Mouse (Mus musculus) activated CD4-positive, CD25-positive, alpha-beta regulatory T cell, adult 9 weeks (primary cell): ENCODE data around the gene Phf11c. TPM values are rescaled to one million over a fixed set of nuclear protein-coding genes. Genes with fewer than 3 reads are reported as not detected.

Experiments used
- polyA plus RNA-seq: library from polyadenylated mRNA; unstranded; fragments of 100-300 nt; shearing (Covaris generic); gene quantifications from one replicate; pipeline ENCODE4 v1.2.1, GENCODE M21; 2017

Gene Phf11c
- polyA plus RNA-seq = 27.2 TPM

DNA sequence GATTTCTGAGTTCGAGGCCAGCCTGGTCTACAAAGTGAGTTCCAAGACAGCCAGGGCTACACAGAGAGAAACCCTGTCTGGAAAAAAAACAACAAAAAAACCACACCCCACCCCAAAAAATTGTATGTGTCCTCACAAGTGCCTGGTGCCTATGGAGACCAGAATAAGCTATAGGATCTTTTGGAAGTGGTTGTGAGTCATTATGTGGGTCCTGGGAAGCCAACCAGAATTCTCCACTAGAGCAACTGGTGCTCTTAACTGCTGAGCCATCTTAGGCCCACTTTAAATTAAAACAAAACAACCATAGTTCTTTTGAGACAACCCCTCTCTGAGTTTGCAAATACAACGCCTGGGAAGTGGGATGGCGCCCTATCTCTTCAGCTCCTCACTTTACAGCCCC, at the start of gene Phf11c:
Gene Phf11c, minus strand, starts transcription at position 101 of the 400 bp plus-strand sequence.

DNA sequence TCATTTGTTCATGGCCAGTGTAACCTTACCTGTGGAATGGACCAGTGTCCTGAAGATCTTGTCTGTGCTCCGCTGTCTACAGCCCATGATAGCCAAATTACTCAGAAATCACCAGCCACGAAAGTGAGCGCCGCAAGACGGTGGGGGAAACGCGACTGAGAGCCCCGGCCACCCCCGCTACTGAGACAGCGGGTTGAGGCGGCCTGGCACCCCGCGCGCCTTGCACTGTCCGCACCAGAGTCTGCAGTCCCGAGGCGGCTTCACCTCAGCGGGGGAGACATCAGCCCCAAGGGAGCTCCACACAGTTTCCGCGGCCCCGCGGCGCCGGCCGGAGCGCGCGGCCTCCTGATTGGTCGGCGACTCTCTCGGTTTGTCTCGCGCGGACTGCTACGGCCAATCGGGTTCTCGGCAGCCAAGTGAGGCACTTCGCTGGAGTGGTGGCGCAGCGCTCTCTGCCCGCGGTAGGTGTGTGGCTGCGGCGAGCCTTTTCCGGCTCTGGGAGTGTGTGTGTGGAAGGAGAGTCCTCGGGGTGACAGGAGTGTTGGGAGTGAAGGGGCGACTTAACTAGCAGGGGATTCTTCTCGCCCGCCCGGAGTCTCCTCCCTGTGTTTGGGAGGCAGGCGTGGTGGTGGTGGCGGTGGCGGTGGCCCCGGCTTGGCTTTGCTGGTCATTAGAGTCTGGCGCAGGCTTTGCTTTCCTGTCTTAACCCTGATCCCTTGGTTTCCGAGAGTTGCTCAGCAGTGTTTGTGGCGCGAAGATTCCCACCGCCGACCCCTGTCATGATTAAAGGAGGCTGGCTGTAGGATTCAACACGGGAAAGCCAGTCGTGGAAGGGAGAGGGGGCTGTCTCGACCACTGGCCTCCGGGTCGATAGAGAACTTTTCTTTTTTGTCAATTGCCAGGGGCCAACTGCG, 45.6 kb upstream of the Phf11c start, which contains the start of the genes Setdb2 and Cab39l:
Gene Setdb2, minus strand, starts transcription at position 327 of the 914 bp plus-strand sequence.
Gene Cab39l, plus strand, starts transcription at position 415 of the 914 bp plus-strand sequence.

DNA sequence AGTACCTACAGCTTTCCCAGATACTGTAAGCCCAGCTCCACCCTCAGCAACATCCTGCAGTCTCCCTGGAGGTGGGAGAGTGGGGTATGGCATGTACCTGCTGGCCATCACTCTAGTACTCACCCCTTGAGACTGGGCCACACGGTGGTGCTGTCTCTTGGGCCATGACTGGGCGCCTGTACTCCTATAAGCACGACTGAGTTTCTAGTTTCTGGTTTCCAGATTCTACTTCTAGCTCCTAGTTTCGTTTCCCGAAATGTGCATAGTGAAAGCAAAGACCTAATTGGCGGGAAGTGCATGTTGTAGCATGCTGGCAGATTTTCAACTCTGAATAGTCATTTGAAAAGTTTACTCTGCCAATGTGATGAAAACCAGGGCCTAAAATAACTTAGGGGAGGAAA, 29.9 kb downstream of the Phf11c start, which contains the start of gene Phf11d:
Gene Phf11d, minus strand, starts transcription at position 227 of the 401 bp plus-strand sequence.

DNA sequence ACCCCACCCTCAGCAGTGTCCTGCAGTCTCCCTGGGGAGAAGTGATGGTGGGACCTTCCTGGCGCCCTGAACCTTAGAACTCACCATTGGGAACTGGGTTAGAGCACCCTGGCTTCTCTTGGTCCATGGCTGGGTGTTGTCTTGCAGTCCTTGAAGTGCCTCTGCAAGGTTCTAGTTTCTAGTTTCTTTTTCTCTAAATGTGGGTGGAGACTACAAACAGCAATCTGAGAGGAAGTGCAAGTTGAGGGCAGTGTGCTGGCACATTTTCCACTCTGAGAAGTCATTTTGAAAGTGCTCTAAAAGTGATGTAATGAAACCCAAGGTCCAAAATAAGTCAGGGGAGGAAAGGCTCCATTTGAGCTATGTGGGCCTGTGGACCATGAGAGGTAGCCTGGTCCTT, 54.0 kb downstream of the Phf11c start, which contains the start of gene Phf11b:
Gene Phf11b, minus strand, starts transcription at position 163 of the 400 bp plus-strand sequence.

Other genes starting within 250 kb of the Phf11c start
- gene Gm5142, start 216.6 kb downstream of the Phf11c start, polyA plus RNA-seq = not detected
- gene Rcbtb1, start 194.2 kb downstream of the Phf11c start, polyA plus RNA-seq = 21.1 TPM
- 10.5 TPM for gene Gm6904, start 135.2 kb downstream of the Phf11c start, polyA plus RNA-seq
- 44.9 TPM for gene Phf11a, start 97.9 kb downstream of the Phf11c start, polyA plus RNA-seq
- 249 TPM for gene Phf11b, start 54.0 kb downstream of the Phf11c start, polyA plus RNA-seq
- gene Phf11d, start 29.9 kb downstream of the Phf11c start, polyA plus RNA-seq = 17.7 TPM
- 28.6 TPM for gene Setdb2, start 45.5 kb upstream of the Phf11c start, polyA plus RNA-seq
- 59.1 TPM for gene Cab39l, start 45.6 kb upstream of the Phf11c start, polyA plus RNA-seq
- 38.4 TPM for gene Cdadc1, start 202.6 kb upstream of the Phf11c start, polyA plus RNA-seq
- gene Shisa2, start 229.9 kb upstream of the Phf11c start, polyA plus RNA-seq = not detected